Mouse (Mus musculus): ENCODE measurements around the gene Fthl17d. TPM values are rescaled to one million over a fixed set of nuclear protein-coding genes. Genes with fewer than 3 reads are reported as not detected.
"Not testable (repeated sequence)": the region's sequence is repeated elsewhere in the genome, so short reads cannot be mapped to it uniquely, and the experiment has no call there.

Gene Fthl17d
- not detected in 2 replicates for polyA plus RNA-seq (2016; fragmentation: Nextera tagmentation; extraction: Ambion mirVana)

GRCm38 (mm10) chrX:8986655-8987054 is at the start of gene Fthl17d:
TSS of gene Fthl17d (minus strand) at chrX:8986755.
- not testable (repeated sequence) for H3K9me3 ChIP-seq; ATAC-seq (ENCODE audit: insufficient number of reproducible peaks, insufficient read depth, low FRiP score, low TSS enrichment, low read depth); H3K4me3 ChIP-seq (replicated peaks); H3K9ac ChIP-seq (replicated peaks); H3K4me1 ChIP-seq (replicated peaks); H3K36me3 ChIP-seq; H3K4me2 ChIP-seq; H3K27ac ChIP-seq; H3K27me3 ChIP-seq
- WGBS: no CpG with 5 or more reads among the region's 9 CpGs

- not testable (repeated sequence) for H3K36me3 ChIP-seq; ATAC-seq (ENCODE audit: insufficient number of reproducible peaks, insufficient read depth, low FRiP score, low TSS enrichment, low read depth); H3K9ac ChIP-seq (replicated peaks); H3K4me3 ChIP-seq (replicated peaks); H3K4me1 ChIP-seq (replicated peaks); H3K27me3 ChIP-seq; H3K4me2 ChIP-seq; H3K27ac ChIP-seq; H3K9me3 ChIP-seq
- 57% methylated on average over 1 of the region's 10 CpGs for WGBS
These were observed 46.6 kb upstream of the Fthl17d start, which contains the start of gene Fthl17e for GRCm38 (mm10) chrX:9033193-9033592. TSS of gene Fthl17e (plus strand) at chrX:9033493.

- no peak overlapping the region for H3K27ac ChIP-seq
- no peak overlapping the region for H3K4me2 ChIP-seq
- no peaks in the 10 kb centered on the region for H3K9me3 ChIP-seq
- H3K4me1 ChIP-seq (replicated peaks): no peaks in the 10 kb centered on the region
- H3K27me3 ChIP-seq: no peaks in the 10 kb centered on the region
- WGBS: 61% methylated on average over 10 of the region's 10 CpGs
- no peak overlapping the region for H3K9ac ChIP-seq (replicated peaks)
- ATAC-seq (ENCODE audit: insufficient number of reproducible peaks, insufficient read depth, low FRiP score, low TSS enrichment, low read depth): no peak
- no peak overlapping the region for H3K4me3 ChIP-seq (replicated peaks)
- no peaks in the 10 kb centered on the region for H3K36me3 ChIP-seq
These were observed 32.9 kb upstream of the Fthl17d start for GRCm38 (mm10) chrX:9019481-9019880.

- H3K27me3 ChIP-seq: no peaks in the 10 kb centered on the region
- H3K4me3 ChIP-seq (replicated peaks): no peak overlapping the region
- H3K27ac ChIP-seq: no peak overlapping the region
- no peaks in the 10 kb centered on the region for H3K9me3 ChIP-seq
- no peak overlapping the region for H3K4me2 ChIP-seq
- no peak for ATAC-seq (ENCODE audit: insufficient number of reproducible peaks, insufficient read depth, low FRiP score, low TSS enrichment, low read depth)
- 71% methylated on average over 1 of the region's 1 CpGs for WGBS
- no peaks in the 10 kb centered on the region for H3K36me3 ChIP-seq
- H3K4me1 ChIP-seq (replicated peaks): no peaks in the 10 kb centered on the region
- H3K9ac ChIP-seq (replicated peaks): no peak overlapping the region
These were observed 29.5 kb upstream of the Fthl17d start for GRCm38 (mm10) chrX:9016079-9016478.

GRCm38 (mm10) chrX:8976459-8976858 is 10.1 kb downstream of the Fthl17d start, which contains the start of gene Fthl17c:
TSS of gene Fthl17c (minus strand) at chrX:8976559.
- ATAC-seq (ENCODE audit: insufficient number of reproducible peaks, insufficient read depth, low FRiP score, low TSS enrichment, low read depth); H3K9me3 ChIP-seq; H3K4me2 ChIP-seq; H3K9ac ChIP-seq (replicated peaks); H3K27me3 ChIP-seq; H3K27ac ChIP-seq; H3K36me3 ChIP-seq; H3K4me1 ChIP-seq (replicated peaks); H3K4me3 ChIP-seq (replicated peaks): not testable (repeated sequence)
- WGBS: no CpG with 5 or more reads among the region's 11 CpGs

GRCm38 (mm10) chrX:8964618-8965017 is 21.9 kb downstream of the Fthl17d start:
- not testable (repeated sequence) for H3K9ac ChIP-seq (replicated peaks); H3K27me3 ChIP-seq; ATAC-seq (ENCODE audit: insufficient number of reproducible peaks, insufficient read depth, low FRiP score, low TSS enrichment, low read depth); H3K9me3 ChIP-seq; H3K36me3 ChIP-seq; H3K4me3 ChIP-seq (replicated peaks); H3K4me1 ChIP-seq (replicated peaks); H3K4me2 ChIP-seq; H3K27ac ChIP-seq
- WGBS: 44% methylated on average over 4 of the region's 4 CpGs

- H3K4me1 ChIP-seq (replicated peaks); H3K9ac ChIP-seq (replicated peaks); H3K4me2 ChIP-seq; ATAC-seq (ENCODE audit: insufficient number of reproducible peaks, insufficient read depth, low FRiP score, low TSS enrichment, low read depth); H3K27ac ChIP-seq; H3K4me3 ChIP-seq (replicated peaks); H3K36me3 ChIP-seq; H3K9me3 ChIP-seq; H3K27me3 ChIP-seq: not testable (repeated sequence)
- 90% methylated on average over 4 of the region's 11 CpGs for WGBS
These were observed 23.7 kb downstream of the Fthl17d start, which contains the start of gene Fthl17b for GRCm38 (mm10) chrX:8962875-8963274. TSS of gene Fthl17b (minus strand) at chrX:8962975.

GRCm38 (mm10) chrX:8948130-8948805 is 38.3 kb downstream of the Fthl17d start:
- ATAC-seq (ENCODE audit: insufficient number of reproducible peaks, insufficient read depth, low FRiP score, low TSS enrichment, low read depth); H3K9ac ChIP-seq (replicated peaks); H3K27ac ChIP-seq; H3K4me3 ChIP-seq (replicated peaks); H3K4me2 ChIP-seq; H3K9me3 ChIP-seq; H3K36me3 ChIP-seq; H3K4me1 ChIP-seq (replicated peaks); H3K27me3 ChIP-seq: not testable (repeated sequence)
- 24% methylated on average over 7 of the region's 7 CpGs for WGBS

- Histone ChIP-seq H3K27ac (no peak overlapping the region), H3K4me1 (replicated peaks) (no peaks in the 10 kb centered on the region), H3K4me3 (replicated peaks) (no peak overlapping the region), H3K9ac (replicated peaks) (no peak overlapping the region), H3K4me2 (no peak overlapping the region), H3K27me3 (no peaks in the 10 kb centered on the region), H3K9me3 (no peaks in the 10 kb centered on the region), H3K36me3 (no peaks in the 10 kb centered on the region)
- ATAC-seq (ENCODE audit: insufficient number of reproducible peaks, insufficient read depth, low FRiP score, low TSS enrichment, low read depth): no peak
- 90% methylated on average over 8 of the region's 8 CpGs for WGBS
These were observed 42.5 kb downstream of the Fthl17d start for GRCm38 (mm10) chrX:8944041-8944440.

Other genes starting within 250 kb of the Fthl17d start
- not detected in 2 replicates for gene Ssx9, start 238.3 kb downstream of the Fthl17d start, polyA plus RNA-seq (2016; fragmentation: Nextera tagmentation; extraction: Ambion mirVana)
- gene Ssxb5, start 183.1 kb downstream of the Fthl17d start, polyA plus RNA-seq (2016; fragmentation: Nextera tagmentation; extraction: Ambion mirVana): not detected in 2 replicates
- gene Gm6592, start 142.8 kb downstream of the Fthl17d start, polyA plus RNA-seq (2016; fragmentation: Nextera tagmentation; extraction: Ambion mirVana): not detected in 2 replicates
- gene Gm5751, start 112.5 kb downstream of the Fthl17d start, polyA plus RNA-seq (2016; fragmentation: Nextera tagmentation; extraction: Ambion mirVana): not detected in 2 replicates
- 8.8 and 10.7 TPM in 2 replicates for gene B630019K06Rik, start 94.4 kb downstream of the Fthl17d start, polyA plus RNA-seq (2016; fragmentation: Nextera tagmentation; extraction: Ambion mirVana)
- not detected in 2 replicates for gene Fthl17b, start 23.8 kb downstream of the Fthl17d start, polyA plus RNA-seq (2016; fragmentation: Nextera tagmentation; extraction: Ambion mirVana)
- gene Fthl17c, start 10.2 kb downstream of the Fthl17d start, polyA plus RNA-seq (2016; fragmentation: Nextera tagmentation; extraction: Ambion mirVana): not detected in 2 replicates
- gene Fthl17e, start 46.7 kb upstream of the Fthl17d start, polyA plus RNA-seq (2016; fragmentation: Nextera tagmentation; extraction: Ambion mirVana): not detected in 2 replicates
- gene Fthl17f, start 76.3 kb upstream of the Fthl17d start, polyA plus RNA-seq (2016; fragmentation: Nextera tagmentation; extraction: Ambion mirVana): not detected in 2 replicates
- gene 4930402K13Rik, start 117.8 kb upstream of the Fthl17d start, polyA plus RNA-seq (2016; fragmentation: Nextera tagmentation; extraction: Ambion mirVana): not detected in 2 replicates
- gene Lancl3, start 213.1 kb upstream of the Fthl17d start, polyA plus RNA-seq (2016; fragmentation: Nextera tagmentation; extraction: Ambion mirVana): 0.45 and 0.69 TPM in 2 replicates

All from limb, embryonic 12.5 days (tissue).